Mouse (Mus musculus) bone marrow macrophage, adult 2 months (primary cell): Measurements from ENCODE around the gene Cuedc1. TPM values are rescaled to one million over a fixed set of nuclear protein-coding genes. Genes with fewer than 3 reads are reported as not detected.

Experiments
- H3K27ac ChIP-seq: 2 replicates; pipeline ENCODE4 v1.5.1; 2012; ENCODE audit warnings: low read depth, low read length; ENCODE audit not compliant: insufficient read depth
- H3K4me1 ChIP-seq: 2 replicates; pipeline ENCODE4 v1.6.1; 2012; ENCODE audit warnings: low read length; ENCODE audit not compliant: control insufficient read depth, insufficient read depth
- H3K4me3 ChIP-seq: 2 replicates; pipeline ENCODE4 v1.5.1; 2012; ENCODE audit warnings: mild to moderate bottlenecking, low read length, moderate library complexity; ENCODE audit not compliant: insufficient read depth
- CTCF ChIP-seq: IDR thresholded peaks from 2 replicates; pipeline ENCODE4 v1.5.1; 2012; ENCODE audit warnings: low read depth, mild to moderate bottlenecking, low read length, moderate library complexity
- POLR2A ChIP-seq: IDR thresholded peaks from 2 replicates; pipeline ENCODE4 v1.6.1; 2012; ENCODE audit warnings: mild to moderate bottlenecking, low read depth, low read length, borderline replicate concordance
- polyA plus RNA-seq: library from polyadenylated mRNA; stranded (reverse); fragments of >200 nt; gene quantifications from 2 replicates; pipeline ENCODE4 v1.2.4, GENCODE M21; 2012; ENCODE audit not compliant: missing spikeins, insufficient read depth, insufficient read length

Cuedc1 gene
- polyA plus RNA-seq, 1 experiment, result 13.1 TPM

GRCm38 (mm10) chr11:88227001-88227957 is 129.4 kb downstream of the Cuedc1 start:
- no peak overlapping the region for H3K4me3 ChIP-seq
- peaks cover 14% of the 10 kb centered on the region for H3K4me1 ChIP-seq
- TF ChIP-seq CTCF (no peak), POLR2A (no peak)
- H3K27ac ChIP-seq, result no peak overlapping the region

- H3K4me1 ChIP-seq, result peaks cover 42% of the 10 kb centered on the region
- no peak overlapping the region for H3K4me3 ChIP-seq
- TF ChIP-seq CTCF (no peak), POLR2A (no peak)
- H3K27ac ChIP-seq, result no peak overlapping the region
These were observed 133.4 kb downstream of the Cuedc1 start for GRCm38 (mm10) chr11:88231213-88231790.

DNA sequence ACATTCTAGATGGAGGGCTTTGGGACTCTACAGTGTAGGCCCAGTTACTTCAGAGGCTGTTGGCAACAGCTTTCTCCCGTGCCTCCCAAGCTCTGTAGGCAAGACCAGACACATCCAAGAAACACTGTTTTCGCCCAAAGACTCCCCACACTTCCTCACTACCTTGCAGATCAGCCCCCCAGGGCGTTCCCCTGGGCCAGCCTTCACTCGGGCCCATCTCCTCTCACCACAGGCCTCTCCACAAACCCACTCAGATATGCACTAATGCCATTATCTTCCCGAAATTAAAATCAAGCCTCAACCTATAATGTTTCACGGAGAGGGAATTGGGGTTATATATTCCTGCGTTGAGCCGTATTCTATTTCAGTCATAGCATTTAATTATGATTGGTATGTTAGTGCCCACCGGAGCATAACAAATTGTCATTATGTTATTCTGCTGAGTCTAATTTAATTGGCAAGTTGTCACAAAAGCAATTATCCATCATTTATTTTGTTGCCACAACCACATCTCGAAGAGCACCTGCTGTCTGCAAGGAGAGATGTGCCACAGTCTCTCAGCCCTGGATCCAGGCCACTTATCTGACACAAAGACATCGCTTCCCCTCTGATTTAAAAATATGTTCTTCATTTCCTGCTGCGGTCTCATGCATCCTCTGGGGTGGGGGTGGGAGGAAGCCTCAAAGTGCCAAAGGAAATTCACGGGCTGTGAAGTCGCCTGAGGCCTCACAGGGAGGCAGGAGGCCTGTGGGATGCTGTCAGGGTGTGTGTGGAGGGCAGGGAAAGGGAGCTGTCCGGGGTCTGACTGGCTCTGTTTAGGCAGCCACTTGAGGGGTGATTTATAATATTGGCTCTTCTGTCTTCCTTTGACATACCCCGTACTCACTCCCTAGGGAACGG is 135.9 kb downstream of the Cuedc1 start:
- H3K27ac ChIP-seq, result peak overlapping the region; percentile 98
- peaks cover 42% of the 10 kb centered on the region for H3K4me1 ChIP-seq
- peak overlapping the region; percentile 34 for H3K4me3 ChIP-seq
- TF ChIP-seq CTCF (no peak), POLR2A (no peak)

- H3K4me1 ChIP-seq, result peaks cover 42% of the 10 kb centered on the region
- TF ChIP-seq CTCF (no peak), POLR2A (no peak)
- H3K4me3 ChIP-seq, result peak overlapping the region; percentile 57
- H3K27ac ChIP-seq, result peak overlapping the region; percentile 98
These were observed 136.9 kb downstream of the Cuedc1 start for GRCm38 (mm10) chr11:88234789-88235188.

DNA sequence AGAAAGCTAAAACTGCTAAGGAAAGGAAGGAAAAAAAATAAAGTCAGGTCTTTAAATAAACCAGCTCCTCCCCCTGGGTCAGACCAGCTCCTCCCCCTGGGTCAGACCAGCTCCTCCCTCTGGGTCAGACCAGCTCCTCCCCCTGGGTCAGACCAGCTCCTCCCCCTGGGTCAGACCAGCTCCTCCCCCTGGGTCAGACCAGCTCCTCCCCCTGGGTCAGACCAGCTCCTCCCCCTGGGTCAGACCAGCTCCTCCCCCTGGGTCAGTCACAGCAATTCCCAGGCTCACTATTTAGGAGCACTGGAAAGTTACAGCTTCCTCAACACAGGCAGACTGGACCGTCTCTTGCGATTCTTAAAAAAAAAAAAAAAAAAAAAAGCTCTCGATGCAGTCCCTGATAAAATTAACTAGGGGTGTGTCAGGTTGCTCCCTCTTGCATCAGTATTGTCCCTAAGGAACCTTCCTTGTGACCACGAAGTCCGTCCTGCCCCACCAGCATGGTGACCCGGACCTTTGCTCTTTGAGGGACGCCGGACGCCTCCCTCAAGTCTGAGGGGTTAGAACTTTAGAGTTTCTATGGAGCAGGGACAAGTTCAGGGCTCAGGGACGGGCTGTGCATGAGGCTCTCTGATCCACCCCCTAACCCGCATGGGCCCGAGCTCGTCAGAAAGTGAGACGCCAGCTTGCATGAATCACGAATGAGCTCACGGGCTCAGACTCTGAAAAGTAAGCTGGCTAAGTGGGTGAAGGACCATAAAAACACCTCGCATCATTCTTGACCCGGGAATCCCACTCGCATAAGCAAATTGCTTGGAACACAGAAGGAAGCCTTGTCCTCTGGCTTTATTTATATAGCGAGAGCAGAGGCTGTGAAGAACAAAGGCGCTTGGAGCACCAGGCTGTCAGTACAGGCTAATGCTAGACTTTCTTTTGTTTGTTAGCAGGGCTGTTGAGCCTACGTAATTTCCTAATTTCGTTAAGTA is 137.7 kb downstream of the Cuedc1 start:
- Histone ChIP-seq H3K4me3 (peak overlapping the region; percentile 57), H3K27ac (peak overlapping the region; percentile 98), H3K4me1 (peaks cover 42% of the 10 kb centered on the region)
- no peak for TF ChIP-seq POLR2A
- no peak for TF ChIP-seq CTCF

GRCm38 (mm10) chr11:88240275-88240674 is 142.4 kb downstream of the Cuedc1 start:
- H3K4me3 ChIP-seq, result no peak overlapping the region
- H3K27ac ChIP-seq, result no peak overlapping the region
- peaks cover 12% of the 10 kb centered on the region for H3K4me1 ChIP-seq
- TF ChIP-seq CTCF (no peak), POLR2A (no peak)

DNA sequence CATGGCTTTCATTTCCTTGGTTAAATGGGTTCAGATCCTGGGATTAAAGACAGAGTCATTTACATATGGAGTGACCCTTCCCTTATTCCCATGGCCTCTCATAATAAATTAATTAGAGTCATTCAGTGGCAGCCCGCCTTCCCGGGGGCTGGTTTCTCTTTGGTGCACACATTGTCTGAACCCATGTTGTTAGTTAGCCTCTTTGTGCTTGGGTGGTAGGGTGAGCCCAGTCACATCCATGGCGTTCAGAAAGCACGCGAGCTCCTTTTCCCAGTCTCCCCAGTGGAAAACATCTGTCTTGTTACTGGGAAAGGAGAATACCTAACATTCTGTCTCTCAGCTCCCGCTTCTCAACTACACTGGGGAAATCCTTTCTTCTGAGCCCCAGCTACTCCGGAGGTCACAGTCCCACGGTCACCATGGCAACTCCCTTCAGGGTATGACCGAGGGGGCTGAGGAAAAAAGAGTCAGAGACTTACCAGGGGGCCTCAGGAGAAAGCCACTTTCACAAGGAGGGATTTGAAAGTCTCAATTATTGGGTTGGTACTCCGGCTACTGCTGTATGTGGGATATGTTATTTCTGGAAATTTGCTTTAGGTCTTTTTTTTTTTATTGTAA is 143.0 kb downstream of the Cuedc1 start:
- no peak overlapping the region for H3K27ac ChIP-seq
- TF ChIP-seq POLR2A (no peak), CTCF (no peak)

GRCm38 (mm10) chr11:88241468-88242301 is 143.8 kb downstream of the Cuedc1 start:
- TF ChIP-seq POLR2A (no peak), CTCF (no peak)
- Histone ChIP-seq H3K4me3 (no peak overlapping the region), H3K4me1 (0 out of 2 replicates have a peak, but pooled peaks cover 3% of the 10 kb centered on the region), H3K27ac (no peak overlapping the region)

More for the DNA sequence above, 143.0 kb downstream of the Cuedc1 start:
- H3K4me1 ChIP-seq, result peaks cover 7% of the 10 kb centered on the region
- H3K4me3 ChIP-seq, result no peak overlapping the region

Other genes with a start within 250 kb of the Cuedc1 start
- gene Mks1, start 244.8 kb upstream of the Cuedc1 start, polyA plus RNA-seq, result 4.7 and 6.3 TPM in 2 replicates
- not detected in 2 replicates for gene Epx, start 222.5 kb upstream of the Cuedc1 start, polyA plus RNA-seq
- not detected in 2 replicates for gene Olfr462, start 205.8 kb upstream of the Cuedc1 start, polyA plus RNA-seq
- gene Olfr463, start 200.7 kb upstream of the Cuedc1 start, polyA plus RNA-seq, result not detected in 2 replicates
- gene Olfr464, start 177.1 kb upstream of the Cuedc1 start, polyA plus RNA-seq, result not detected in 2 replicates
- gene Dynll2, start 110.5 kb upstream of the Cuedc1 start, polyA plus RNA-seq, result 62.6 and 64.9 TPM in 2 replicates
- gene Srsf1, start 50.7 kb upstream of the Cuedc1 start, polyA plus RNA-seq, result 142 and 144 TPM in 2 replicates
- gene Vezf1, start 29.8 kb upstream of the Cuedc1 start, polyA plus RNA-seq, result 25.1 and 29.7 TPM in 2 replicates
- 60.4 and 67.9 TPM in 2 replicates for gene Mrps23, start 106.3 kb downstream of the Cuedc1 start, polyA plus RNA-seq
- gene Ccdc182, start 196.0 kb downstream of the Cuedc1 start, polyA plus RNA-seq, result not detected in 2 replicates